Mouse (Mus musculus) lung, postnatal 0 days (tissue): Measurements from ENCODE around the gene Ccdc155. TPM values are rescaled to one million over a fixed set of nuclear protein-coding genes. Genes with fewer than 3 reads are reported as not detected.

Experiments used
- ATAC-seq: fragments of 200-750 bp; cut with Nextera tagmentation; 2 replicates; pipeline ENCODE4 v1.8.0; 2017; ENCODE audit warnings: moderate library complexity
- DNase-seq: peaks from one replicate; pipeline ENCODE4 v3.0.0-alpha.2; 2016; ENCODE audit warnings: low spot score
- H3K27ac ChIP-seq: fragments of 300-500 bp; sonication (generic); 2 replicates; pipeline ENCODE4 v1.5.1; 2014; ENCODE audit warnings: antibody characterized with exemption, mild to moderate bottlenecking, low read length, mixed read lengths
- H3K27me3 ChIP-seq: fragments of 300-500 bp; sonication (generic); replicated peaks from 2 replicates; pipeline ENCODE4 v1.6.1; 2014; ENCODE audit warnings: low read length, mixed read lengths; ENCODE audit not compliant: insufficient read depth
- H3K36me3 ChIP-seq: fragments of 300-500 bp; sonication (generic); 2 replicates; pipeline ENCODE4 v1.6.1; 2014; ENCODE audit warnings: low read length, mixed read lengths; ENCODE audit not compliant: insufficient read depth
- H3K4me1 ChIP-seq: fragments of 300-500 bp; sonication (generic); 2 replicates; pipeline ENCODE4 v1.6.1; 2014; ENCODE audit warnings: antibody characterized with exemption, low read depth, low read length, mixed read lengths; ENCODE audit not compliant: insufficient read depth
- H3K4me2 ChIP-seq: fragments of 300-500 bp; sonication (generic); replicated peaks from 2 replicates; pipeline ENCODE4 v1.6.1; 2014; ENCODE audit warnings: low read depth, mild to moderate bottlenecking, low read length, moderate library complexity, mixed read lengths
- H3K4me3 ChIP-seq: fragments of 300-500 bp; sonication (generic); 2 replicates; pipeline ENCODE4 v1.5.1; 2014; ENCODE audit warnings: low read depth, low read length
- H3K9ac ChIP-seq: fragments of 300-500 bp; sonication (generic); replicated peaks from 2 replicates; pipeline ENCODE4 v1.6.1; 2014; ENCODE audit warnings: low read depth, mild to moderate bottlenecking
- H3K9me3 ChIP-seq: fragments of 300-500 bp; sonication (generic); 2 replicates; pipeline ENCODE4 v1.6.1; 2016; ENCODE audit warnings: low read length, mixed read lengths
- CTCF ChIP-seq: IDR thresholded peaks from 2 replicates; pipeline ENCODE4 v1.5.1; 2016; ENCODE audit warnings: antibody characterized with exemption, mild to moderate bottlenecking
- EP300 ChIP-seq: IDR thresholded peaks from 2 replicates; pipeline ENCODE4 v1.6.1; 2016; ENCODE audit warnings: antibody characterized with exemption, mild to moderate bottlenecking, control low read depth
- WGBS: fragments of 180-500 bp; shearing (Covaris S2); extraction: QIAGEN DNeasy Blood & Tissue Kit; methylation state at CpG from one replicate; pipeline ENCODE4 v1.1.7; 2014; 5-methylcytosine and 5-hydroxymethylcytosine counted together
- polyA plus RNA-seq: library from polyadenylated mRNA; unstranded; fragments of >200 nt; fragmentation: Nextera tagmentation; extraction: Ambion mirVana; gene quantifications from 2 replicates; pipeline ENCODE4 v1.2.1, GENCODE M21; 2015

Gene Ccdc155
- polyA plus RNA-seq, 1 experiment from 2014 or later = 2.7 TPM

- 0 out of 2 replicates have a peak, but pooled peaks cover 12% of the 10 kb centered on the region for H3K36me3 ChIP-seq
- no peak for ATAC-seq
- no peak overlapping the region for H3K27ac ChIP-seq
These were observed 56.1 kb downstream of the Ccdc155 start for GRCm38 (mm10) chr7:45148534-45149098.

GRCm38 (mm10) chr7:45147899-45148298 lies 56.8 kb downstream of the Ccdc155 start:
- H3K4me1 ChIP-seq = no peaks in the 10 kb centered on the region
- WGBS = 66% methylated on average over 11 of the region's 11 CpGs
- H3K27me3 ChIP-seq = no peaks in the 10 kb centered on the region
- H3K36me3 ChIP-seq = 0 out of 2 replicates have a peak, but pooled peaks cover 12% of the 10 kb centered on the region
- H3K27ac ChIP-seq = no peak overlapping the region
- H3K9ac ChIP-seq = no peak overlapping the region
- ATAC-seq = no peak
- TF ChIP-seq CTCF (no peak), EP300 (no peak)
- H3K4me2 ChIP-seq = no peak overlapping the region
- H3K4me3 ChIP-seq = no peak overlapping the region
- no peaks in the 10 kb centered on the region for H3K9me3 ChIP-seq
- DNase-seq = no peak

More at GRCm38 (mm10) chr7:45148534-45149098, 56.1 kb downstream of the Ccdc155 start:
- Histone ChIP-seq H3K4me3 (no peak overlapping the region), H3K4me1 (no peaks in the 10 kb centered on the region), H3K9me3 (no peaks in the 10 kb centered on the region), H3K9ac (no peak overlapping the region), H3K27me3 (no peaks in the 10 kb centered on the region), H3K4me2 (no peak overlapping the region)
- 45% methylated on average over 4 of the region's 4 CpGs for WGBS
- TF ChIP-seq CTCF = no peak
- TF ChIP-seq EP300 = no peak
- no peak for DNase-seq

- Histone ChIP-seq H3K27me3 (no peaks in the 10 kb centered on the region), H3K27ac (no peak overlapping the region), H3K4me2 (no peak overlapping the region), H3K9me3 (no peaks in the 10 kb centered on the region), H3K9ac (no peak overlapping the region), H3K36me3 (0 out of 2 replicates have a peak, but pooled peaks cover 12% of the 10 kb centered on the region), H3K4me3 (no peak overlapping the region), H3K4me1 (no peaks in the 10 kb centered on the region)
- TF ChIP-seq EP300 = no peak
- no peak for TF ChIP-seq CTCF
- no peak for ATAC-seq
- WGBS = 90% methylated on average over 11 of the region's 11 CpGs
- DNase-seq = no peak
These were observed 57.4 kb downstream of the Ccdc155 start for GRCm38 (mm10) chr7:45147267-45147666.

- no peaks in the 10 kb centered on the region for H3K27me3 ChIP-seq
- no peaks in the 10 kb centered on the region for H3K4me1 ChIP-seq
- DNase-seq (no peak), ATAC-seq (no peak)
- no peak overlapping the region for H3K4me3 ChIP-seq
- TF ChIP-seq CTCF (no peak), EP300 (no peak)
- H3K9me3 ChIP-seq = no peaks in the 10 kb centered on the region
- no peak overlapping the region for H3K4me2 ChIP-seq
- H3K9ac ChIP-seq = no peak overlapping the region
- H3K27ac ChIP-seq = no peak overlapping the region
- H3K36me3 ChIP-seq = 0 out of 2 replicates have a peak, but pooled peaks cover 12% of the 10 kb centered on the region
- WGBS = 93% methylated on average over 8 of the region's 8 CpGs
These were observed 59.2 kb downstream of the Ccdc155 start for GRCm38 (mm10) chr7:45145460-45145859.

- WGBS = 78% methylated on average over 13 of the region's 13 CpGs
- Histone ChIP-seq H3K9me3 (no peaks in the 10 kb centered on the region), H3K27me3 (no peaks in the 10 kb centered on the region), H3K9ac (no peak overlapping the region), H3K27ac (no peak overlapping the region), H3K4me1 (no peaks in the 10 kb centered on the region), H3K36me3 (0 out of 2 replicates have a peak, but pooled peaks cover 12% of the 10 kb centered on the region), H3K4me2 (no peak overlapping the region), H3K4me3 (no peak overlapping the region)
- DNase-seq (no peak), ATAC-seq (no peak)
- TF ChIP-seq CTCF (no peak), EP300 (no peak)
These were observed 60.1 kb downstream of the Ccdc155 start for GRCm38 (mm10) chr7:45144368-45145174.

- Histone ChIP-seq H3K9me3 (no peaks in the 10 kb centered on the region), H3K27me3 (no peaks in the 10 kb centered on the region), H3K4me1 (no peaks in the 10 kb centered on the region), H3K4me2 (no peak overlapping the region), H3K36me3 (0 out of 2 replicates have a peak, but pooled peaks cover 12% of the 10 kb centered on the region), H3K27ac (no peak overlapping the region), H3K4me3 (no peak overlapping the region), H3K9ac (no peak overlapping the region)
- ATAC-seq (no peak), DNase-seq (no peak)
- TF ChIP-seq EP300 (no peak), CTCF (no peak)
- WGBS = 89% methylated on average over 5 of the region's 5 CpGs
These were observed 62.8 kb downstream of the Ccdc155 start for GRCm38 (mm10) chr7:45141914-45142313.
